Mouse (Mus musculus): Measurements from ENCODE around the gene Inca1.

GRCm38 (mm10) chr11:70747876-70748545 is 48.1 kb upstream of the Inca1 start:
- TF ChIP-seq POLR2A (IDR thresholded peaks at IDR 0.05; ENCODE audit: insufficient read depth, low read length) = no peak
- TF ChIP-seq CTCF (IDR thresholded peaks at IDR 0.05; ENCODE audit: low read depth, low read length) = no peak
